Mouse (Mus musculus): Measurements from ENCODE around the gene Copz1. TPM values are rescaled to one million over a fixed set of nuclear protein-coding genes. Genes with fewer than 3 reads are reported as not detected.

Gene Copz1
- polyA plus RNA-seq (2014; fragmentation: Illumina TruSeq; extraction: RNeasy Lipid Tissue Mini Kit (QIAGEN cat#74804); ENCODE audit: low read depth, low replicate concordance), result 108 TPM

DNA sequence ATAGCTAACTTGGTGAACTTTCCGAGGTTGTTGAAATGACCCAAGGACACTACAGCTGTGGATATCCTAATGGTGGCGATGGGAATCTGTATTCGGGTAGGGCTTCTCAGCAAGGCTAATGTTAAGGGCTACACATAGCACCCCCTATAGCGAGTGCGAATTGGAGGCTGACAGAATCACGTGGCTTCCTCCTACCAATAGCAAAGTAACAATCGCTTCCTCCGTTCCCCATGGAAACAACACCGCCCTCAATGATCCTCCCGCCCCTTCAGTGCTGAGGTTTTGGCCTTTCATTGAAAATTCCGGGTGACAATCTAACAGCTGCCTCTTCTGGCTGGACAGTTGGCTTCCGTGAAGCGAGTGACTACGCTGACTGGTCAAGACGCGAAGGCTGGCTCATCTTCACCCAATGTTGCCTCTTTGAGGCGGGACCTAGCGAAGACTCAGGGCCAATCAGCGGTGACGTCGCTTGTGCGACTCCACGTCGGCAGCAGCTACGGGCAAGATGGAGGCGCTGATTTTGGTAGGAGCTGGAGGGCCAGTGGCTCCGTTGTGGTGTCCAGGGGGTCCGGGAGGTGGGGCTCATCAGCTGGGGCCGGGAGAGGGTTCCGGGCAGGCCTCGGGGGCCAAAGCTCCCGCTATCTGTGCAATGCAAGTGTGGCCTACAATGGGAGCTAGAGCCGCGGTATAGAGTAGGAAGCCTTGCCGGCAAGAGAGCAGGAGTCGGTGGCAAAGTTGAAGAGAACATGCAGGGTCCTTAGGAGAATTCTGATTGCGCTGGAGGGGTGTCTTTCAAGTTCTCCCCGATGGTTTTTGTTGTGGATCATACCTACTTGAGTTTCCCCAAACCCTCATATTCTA is at the start of gene Copz1:
Copz1 (plus strand) TSS at position 296 of the 861 bp plus-strand sequence.

DNA sequence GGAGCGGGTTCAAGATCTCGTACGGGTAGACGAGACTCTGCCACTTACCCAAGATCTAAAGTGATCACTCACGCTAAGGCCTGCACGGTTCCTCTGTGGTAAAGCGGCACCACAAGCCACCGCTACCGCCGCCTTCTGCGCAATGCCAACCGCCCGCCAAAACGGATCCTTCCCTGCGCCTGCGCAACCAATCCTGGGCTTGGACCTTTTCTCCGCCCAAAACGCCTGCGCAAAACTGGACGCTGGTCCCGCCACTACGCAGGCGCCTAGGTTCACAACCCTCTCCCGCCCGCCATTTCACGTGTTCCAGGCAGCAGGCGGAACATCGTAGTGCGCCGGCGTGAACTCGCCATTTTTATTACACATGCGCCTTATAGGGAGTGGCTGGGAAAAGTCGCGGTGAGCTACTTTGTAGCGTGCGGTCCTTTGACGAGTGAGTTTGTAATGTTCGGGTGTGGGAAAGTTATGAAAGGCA is 32.8 kb upstream of the Copz1 start, which contains the start of gene Cbx5:
Cbx5 (minus strand) TSS at position 132 of the 475 bp plus-strand sequence.

DNA sequence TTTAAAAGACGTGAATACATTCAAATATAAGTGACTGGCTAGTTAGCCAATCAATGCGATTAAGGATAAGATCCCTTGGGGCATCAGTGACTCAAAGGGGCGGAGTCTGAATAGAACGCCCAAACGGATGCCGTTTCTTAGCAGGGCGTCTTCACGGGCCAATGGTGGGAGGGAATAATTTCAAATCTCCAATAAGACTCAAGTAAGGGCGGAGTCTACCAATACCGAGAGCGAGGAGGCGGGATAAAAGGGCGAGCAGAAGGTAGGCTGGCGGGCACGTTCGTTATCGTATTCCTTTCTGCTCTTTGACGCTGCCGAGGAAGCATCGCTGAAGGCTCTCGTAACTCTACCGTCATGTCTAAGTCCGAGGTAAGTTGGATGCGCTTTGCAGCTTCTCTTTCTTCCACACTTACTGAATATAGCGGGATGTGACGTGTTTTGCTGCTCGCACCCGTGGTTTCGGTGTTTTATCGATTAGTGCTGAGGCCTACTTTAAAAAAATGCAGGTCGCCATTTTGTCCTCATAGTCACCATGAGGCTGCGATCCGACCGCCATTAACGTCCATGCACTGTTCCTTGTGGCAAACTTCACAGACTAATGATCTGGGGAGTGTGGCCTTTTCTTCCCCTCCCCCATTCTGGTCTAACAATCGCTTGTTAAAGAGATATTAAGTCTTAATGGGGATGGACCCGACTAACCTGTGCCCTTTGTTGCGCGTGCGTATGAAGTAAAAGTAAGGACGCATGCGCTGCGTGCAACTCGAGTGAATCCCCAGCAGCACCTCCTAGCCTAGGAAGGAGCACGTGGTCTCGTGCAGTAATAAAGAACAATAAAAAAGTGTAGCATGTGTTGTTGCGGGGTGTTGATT is 32.1 kb upstream of the Copz1 start, which contains the start of gene Hnrnpa1:
Hnrnpa1 (plus strand) TSS at position 273 of the 869 bp plus-strand sequence.

DNA sequence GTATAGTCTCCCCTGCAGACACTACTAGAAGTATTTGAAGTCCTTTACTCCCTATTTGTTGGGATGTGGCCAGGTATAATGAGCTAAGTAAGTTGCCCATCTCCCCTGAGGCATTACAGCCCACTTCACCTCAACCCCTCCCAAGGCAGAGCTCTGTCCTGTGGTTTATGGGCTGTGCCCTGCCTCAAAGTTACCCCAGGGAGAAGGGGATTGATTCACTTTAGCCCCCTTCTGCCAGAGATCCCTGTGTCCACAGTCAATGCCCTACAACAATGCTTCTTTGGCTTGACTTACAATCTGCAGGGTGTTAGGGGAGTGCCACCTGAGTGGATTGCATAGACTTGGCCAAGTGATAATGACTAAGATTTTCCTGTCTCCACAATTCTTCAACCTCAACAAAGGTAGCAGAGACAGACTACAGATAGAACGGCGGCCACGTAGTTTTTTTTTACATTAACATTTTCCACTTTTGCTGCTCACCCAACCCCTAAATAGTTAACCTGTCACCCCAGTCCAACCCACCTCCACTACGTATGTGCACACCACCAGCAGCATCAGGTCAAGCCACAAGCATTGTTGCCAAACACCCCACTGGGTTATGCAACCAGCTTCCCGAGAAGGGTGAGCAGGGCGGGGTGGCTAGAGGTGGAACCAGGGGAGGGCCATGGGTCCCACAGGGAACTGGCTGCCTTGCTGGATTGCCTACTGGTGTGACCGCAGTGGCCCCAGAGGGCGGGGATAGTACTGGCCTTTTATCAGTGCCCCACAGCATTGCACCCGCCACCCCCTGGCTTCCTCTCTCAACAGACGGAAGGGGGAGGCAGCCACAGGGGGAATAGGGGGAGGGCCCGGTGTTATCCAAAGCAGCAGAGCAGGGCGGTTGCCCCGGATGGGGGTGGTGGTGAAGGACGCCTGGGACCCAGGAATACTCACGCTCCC is 14.5 kb upstream of the Copz1 start, which contains the start of gene Nfe2:
Nfe2 (minus strand) TSS at position 614 of the 939 bp plus-strand sequence.

GRCm38 (mm10) chr15:103310365-103310910 is 37.9 kb downstream of the Copz1 start, which contains the start of gene Gpr84:
TSS of gene Gpr84 (minus strand) at chr15:103310612.

GRCm38 (mm10) chr15:103339961-103340337 is 67.4 kb downstream of the Copz1 start, which contains the start of gene Zfp385a:
TSS of gene Zfp385a (minus strand) at chr15:103340093.

Other genes with a start within 250 kb of the Copz1 start
- 6.6 TPM for gene Smug1, start 105.6 kb upstream of the Copz1 start, polyA plus RNA-seq (2014; fragmentation: Illumina TruSeq; extraction: RNeasy Lipid Tissue Mini Kit (QIAGEN cat#74804); ENCODE audit: low read depth, low replicate concordance)
- gene Cbx5, start 32.9 kb upstream of the Copz1 start, polyA plus RNA-seq (2014; fragmentation: Illumina TruSeq; extraction: RNeasy Lipid Tissue Mini Kit (QIAGEN cat#74804); ENCODE audit: low read depth, low replicate concordance), result 21.6 TPM
- 106 TPM for gene Hnrnpa1, start 32.3 kb upstream of the Copz1 start, polyA plus RNA-seq (2014; fragmentation: Illumina TruSeq; extraction: RNeasy Lipid Tissue Mini Kit (QIAGEN cat#74804); ENCODE audit: low read depth, low replicate concordance)
- 0.98 TPM for gene Nfe2, start 14.3 kb upstream of the Copz1 start, polyA plus RNA-seq (2014; fragmentation: Illumina TruSeq; extraction: RNeasy Lipid Tissue Mini Kit (QIAGEN cat#74804); ENCODE audit: low read depth, low replicate concordance)
- gene Gpr84, start 37.9 kb downstream of the Copz1 start, polyA plus RNA-seq (2014; fragmentation: Illumina TruSeq; extraction: RNeasy Lipid Tissue Mini Kit (QIAGEN cat#74804); ENCODE audit: low read depth, low replicate concordance), result not detected
- gene Zfp385a, start 67.4 kb downstream of the Copz1 start, polyA plus RNA-seq (2014; fragmentation: Illumina TruSeq; extraction: RNeasy Lipid Tissue Mini Kit (QIAGEN cat#74804); ENCODE audit: low read depth, low replicate concordance), result not detected
- gene Itga5, start 94.0 kb downstream of the Copz1 start, polyA plus RNA-seq (2014; fragmentation: Illumina TruSeq; extraction: RNeasy Lipid Tissue Mini Kit (QIAGEN cat#74804); ENCODE audit: low read depth, low replicate concordance), result 2.1 TPM
- not detected for gene Gtsf1, start 157.8 kb downstream of the Copz1 start, polyA plus RNA-seq (2014; fragmentation: Illumina TruSeq; extraction: RNeasy Lipid Tissue Mini Kit (QIAGEN cat#74804); ENCODE audit: low read depth, low replicate concordance)
- not detected for gene Gtsf2, start 175.8 kb downstream of the Copz1 start, polyA plus RNA-seq (2014; fragmentation: Illumina TruSeq; extraction: RNeasy Lipid Tissue Mini Kit (QIAGEN cat#74804); ENCODE audit: low read depth, low replicate concordance)
- gene Nckap1l, start 181.1 kb downstream of the Copz1 start, polyA plus RNA-seq (2014; fragmentation: Illumina TruSeq; extraction: RNeasy Lipid Tissue Mini Kit (QIAGEN cat#74804); ENCODE audit: low read depth, low replicate concordance), result 2.5 TPM
- gene Pde1b, start 230.3 kb downstream of the Copz1 start, polyA plus RNA-seq (2014; fragmentation: Illumina TruSeq; extraction: RNeasy Lipid Tissue Mini Kit (QIAGEN cat#74804); ENCODE audit: low read depth, low replicate concordance), result 0.08 TPM